Mouse (Mus musculus): Measurements from ENCODE around the gene Alkbh3.

DNA sequence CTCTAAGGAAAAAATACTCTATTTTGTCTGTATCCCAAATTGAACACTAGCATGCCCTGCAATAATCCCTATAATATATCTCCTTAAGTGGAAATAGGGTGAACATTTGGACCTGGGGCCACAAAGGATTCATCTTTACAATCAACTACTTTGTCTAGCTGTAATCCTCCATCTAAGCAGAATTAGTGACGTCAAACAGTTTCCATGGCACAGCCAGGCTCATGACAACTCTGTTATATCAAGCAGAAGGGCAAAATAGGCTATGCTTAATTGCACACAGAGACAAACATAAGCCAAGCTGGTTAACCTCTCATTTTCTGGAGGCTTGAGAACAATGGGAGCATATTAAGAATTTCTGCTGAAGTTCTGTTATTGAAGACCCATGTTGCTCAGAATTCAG, 37.7 kb upstream of the Alkbh3 start:
- TF ChIP-seq CTCF (conservative IDR thresholded peaks at IDR 0.05; ENCODE audit: low read length) (no peak), POU5F1 (IDR thresholded peaks at IDR 0.05; ENCODE audit: borderline replicate concordance, low read length) (no peak), NANOG (IDR thresholded peaks at IDR 0.05; ENCODE audit: borderline replicate concordance, low read length) (no peak)

Data from E14TG2a.4 (cell line).